Mouse (Mus musculus): ENCODE measurements at regions not wholly inside any gene's neighbourhood (a gene's known extent, or its start where the extent isn't known, plus 50 kb on each side); places are given as distances from the start of the nearest gene placed in this dataset.

DNA sequence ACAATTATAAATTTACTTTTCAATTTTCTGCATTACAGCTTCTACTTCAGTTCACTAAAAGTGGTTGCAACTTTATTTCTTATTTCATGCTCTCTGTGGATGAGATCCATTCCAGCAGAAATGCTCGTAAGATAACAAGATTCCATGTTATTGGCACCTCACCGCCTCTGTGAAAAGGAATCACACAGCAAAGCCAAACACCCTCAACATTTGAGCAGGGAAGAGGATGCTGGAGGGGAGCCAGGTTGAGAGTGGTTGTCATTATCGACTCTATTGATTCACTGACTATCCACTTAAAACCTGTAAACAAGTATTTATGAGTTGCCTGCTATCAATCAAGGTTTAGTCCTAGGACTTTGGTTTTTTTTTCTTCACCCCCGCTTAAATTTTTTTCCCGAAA lies 261.1 kb upstream of the Ccdc54 start:
- TF ChIP-seq EP300 (IDR thresholded peaks at IDR 0.05; ENCODE audit: insufficient read depth, low read depth, low read length) (no peak), CTCF (IDR thresholded peaks at IDR 0.05) (no peak)
- Histone ChIP-seq H3K4me3 (no peak overlapping the region), H3K9ac (ENCODE audit: low read depth, low read length) (no peak overlapping the region), H3K27ac (no peak overlapping the region), H3K27me3 (ENCODE audit: control insufficient read depth, insufficient read depth, low read length) (no peaks in the 10 kb centered on the region), H3K36me3 (ENCODE audit: control insufficient read depth, insufficient read depth, low read length) (no peaks in the 10 kb centered on the region), H3K4me1 (ENCODE audit: control insufficient read depth, insufficient read depth, low read length) (no peaks in the 10 kb centered on the region), H3K79me2 (replicated peaks; ENCODE audit: control insufficient read depth, insufficient read depth, low read length) (no peaks in the 10 kb centered on the region)
- WGBS: 73% methylated on average over 5 of the region's 5 CpGs
- intact Hi-C loops (cut with DNase I): no loop called here
- DNase-seq: no peak

DNA sequence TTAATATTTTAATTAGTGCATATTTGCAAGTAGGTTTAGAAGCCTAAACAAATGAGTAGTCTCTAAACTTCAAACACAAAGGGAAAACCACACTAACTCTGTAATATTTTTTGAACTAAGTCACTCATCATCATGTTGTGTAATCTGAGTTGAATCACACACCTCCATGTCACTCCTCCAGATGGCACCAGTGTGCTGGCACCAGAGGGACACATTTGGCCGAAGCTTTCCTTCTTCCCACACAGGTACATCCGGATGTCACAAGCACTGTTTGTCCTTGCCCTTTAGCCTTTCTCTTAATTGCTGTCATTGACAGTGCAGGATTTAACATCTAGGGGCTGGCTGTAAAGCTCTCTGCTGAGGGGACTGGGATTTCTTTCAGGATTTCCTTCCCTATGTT lies 256.7 kb upstream of the Ccdc54 start:
- Histone ChIP-seq H3K27me3 (ENCODE audit: control insufficient read depth, insufficient read depth, low read length) (no peaks in the 10 kb centered on the region), H3K4me3 (no peak overlapping the region), H3K79me2 (replicated peaks; ENCODE audit: control insufficient read depth, insufficient read depth, low read length) (no peaks in the 10 kb centered on the region), H3K36me3 (ENCODE audit: control insufficient read depth, insufficient read depth, low read length) (no peaks in the 10 kb centered on the region), H3K4me1 (ENCODE audit: control insufficient read depth, insufficient read depth, low read length) (no peaks in the 10 kb centered on the region), H3K9ac (ENCODE audit: low read depth, low read length) (no peak overlapping the region), H3K27ac (no peak overlapping the region)
- no peak for DNase-seq
- intact Hi-C loops (cut with DNase I): no loop called here
- TF ChIP-seq CTCF (IDR thresholded peaks at IDR 0.05) (peak; percentile 54), EP300 (IDR thresholded peaks at IDR 0.05; ENCODE audit: insufficient read depth, low read depth, low read length) (no peak), POLR2A (IDR thresholded peaks at IDR 0.05; ENCODE audit: insufficient read depth, low read depth, low read length) (no peak)
- WGBS: 33% methylated on average over 2 of the region's 2 CpGs

DNA sequence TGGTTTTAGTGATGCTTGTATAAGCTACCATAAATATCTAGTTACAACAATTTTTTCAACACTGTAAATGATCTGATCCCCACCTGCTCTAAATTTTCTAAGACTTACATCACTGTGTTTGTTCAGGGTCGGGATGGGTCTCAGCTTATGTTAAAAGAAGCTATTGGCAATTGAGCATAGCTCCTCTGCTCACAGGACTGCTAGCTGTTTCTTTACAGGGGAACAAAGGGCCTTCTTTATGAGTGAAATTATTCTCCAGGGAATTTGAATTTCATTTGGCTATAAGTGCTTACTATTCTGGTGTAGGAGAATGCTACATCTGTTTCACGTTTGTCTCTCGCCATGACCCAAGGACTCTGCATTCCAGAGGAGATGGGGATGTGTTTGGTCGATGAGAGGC lies 255.6 kb upstream of the Ccdc54 start:
- H3K79me2 ChIP-seq (replicated peaks; ENCODE audit: control insufficient read depth, insufficient read depth, low read length): no peaks in the 10 kb centered on the region
- intact Hi-C loops (cut with DNase I): no loop called here
- 59% methylated on average over 4 of the region's 4 CpGs for WGBS

DNA sequence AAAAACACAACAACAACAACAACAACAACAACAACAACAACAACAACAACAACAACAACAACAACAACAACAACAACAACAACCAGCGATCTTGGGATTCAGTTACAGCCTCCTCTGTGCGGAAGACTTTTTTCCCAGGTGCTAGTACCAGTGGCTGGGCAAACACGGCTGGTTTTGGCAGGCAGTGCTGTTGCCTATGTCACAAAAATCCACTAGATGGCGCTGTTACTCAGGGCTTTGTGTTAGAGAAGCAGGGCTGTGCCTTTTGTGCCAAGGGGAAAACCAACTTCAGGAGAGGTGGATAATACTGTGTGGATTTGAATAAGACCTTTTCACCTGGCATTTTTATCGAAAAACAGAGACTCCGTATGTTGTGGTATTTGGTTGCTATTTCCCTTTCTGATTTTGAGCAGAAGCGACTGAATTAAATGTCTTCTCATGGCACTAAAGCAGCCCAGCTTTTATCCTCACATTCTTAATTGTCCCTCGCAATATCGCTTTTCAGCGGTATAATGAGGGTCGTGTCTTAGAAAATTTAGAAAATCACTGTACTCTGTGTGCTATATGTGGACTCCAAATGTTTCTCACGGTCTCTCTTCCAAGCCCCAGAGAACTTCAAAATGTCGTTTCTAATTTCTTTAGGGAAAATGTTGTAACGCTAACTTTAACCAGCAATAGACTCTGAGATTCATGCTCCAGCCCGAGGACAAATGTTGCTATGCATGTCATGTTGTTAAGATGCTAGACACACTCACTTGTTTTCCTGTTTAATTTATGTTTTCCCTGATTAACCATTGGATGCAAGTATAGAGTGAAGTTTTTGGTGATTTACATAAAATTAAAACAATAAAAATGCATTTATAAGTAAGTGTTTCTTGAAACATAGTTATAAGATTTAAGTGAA lies 251.0 kb upstream of the Ccdc54 start:
- TF ChIP-seq CTCF (IDR thresholded peaks at IDR 0.05) (peak; percentile 81), EP300 (IDR thresholded peaks at IDR 0.05; ENCODE audit: insufficient read depth, low read depth, low read length) (no peak)
- Histone ChIP-seq H3K4me1 (ENCODE audit: control insufficient read depth, insufficient read depth, low read length) (peaks cover 1% of the 10 kb centered on the region; the same call in 1 of the 2 replicates), H3K4me3 (no peak overlapping the region), H3K79me2 (replicated peaks; ENCODE audit: control insufficient read depth, insufficient read depth, low read length) (no peaks in the 10 kb centered on the region), H3K36me3 (ENCODE audit: control insufficient read depth, insufficient read depth, low read length) (no peaks in the 10 kb centered on the region), H3K9ac (ENCODE audit: low read depth, low read length) (no peak overlapping the region), H3K27ac (no peak overlapping the region), H3K27me3 (ENCODE audit: control insufficient read depth, insufficient read depth, low read length) (no peaks in the 10 kb centered on the region)
- DNase-seq: peak; percentile 54 to 61
- 48% methylated on average over 15 of the region's 15 CpGs for WGBS
- intact Hi-C loops (cut with DNase I): loop anchor here (5.0 kb wide), 1 partner anchor 475 kb away; no protein-coding TSS in a partner anchor

More for the DNA sequence above, 255.6 kb upstream of the Ccdc54 start:
- no peaks in the 10 kb centered on the region for H3K27me3 ChIP-seq (ENCODE audit: control insufficient read depth, insufficient read depth, low read length)
- DNase-seq: no peak
- no peak overlapping the region for H3K27ac ChIP-seq
- H3K36me3 ChIP-seq (ENCODE audit: control insufficient read depth, insufficient read depth, low read length): no peaks in the 10 kb centered on the region
- no peak overlapping the region for H3K4me3 ChIP-seq
- TF ChIP-seq EP300 (IDR thresholded peaks at IDR 0.05; ENCODE audit: insufficient read depth, low read depth, low read length) (no peak), POLR2A (IDR thresholded peaks at IDR 0.05; ENCODE audit: insufficient read depth, low read depth, low read length) (no peak), CTCF (IDR thresholded peaks at IDR 0.05) (no peak)
- H3K9ac ChIP-seq (ENCODE audit: low read depth, low read length): no peak overlapping the region
- H3K4me1 ChIP-seq (ENCODE audit: control insufficient read depth, insufficient read depth, low read length): no peaks in the 10 kb centered on the region

DNA sequence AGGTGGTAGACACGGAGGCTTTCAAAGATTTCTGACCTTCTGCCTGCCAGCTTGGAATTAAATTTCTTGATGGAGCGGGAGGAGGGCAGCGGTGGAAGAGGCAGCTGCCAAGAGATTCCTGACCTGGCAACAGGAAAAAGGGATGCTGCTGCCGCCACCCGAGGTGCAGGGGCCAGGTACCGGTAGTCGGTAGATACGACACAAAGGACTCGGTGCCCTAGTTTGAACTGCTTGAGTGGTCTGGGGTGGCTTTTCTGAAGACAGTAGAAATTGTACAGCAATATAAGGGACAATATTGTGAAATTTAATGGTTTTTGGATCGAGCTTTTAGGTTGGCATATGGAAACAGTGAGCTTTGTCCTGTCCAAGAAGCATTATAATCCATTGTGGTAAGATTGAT lies 250.3 kb upstream of the Ccdc54 start:
- TF ChIP-seq EP300 (IDR thresholded peaks at IDR 0.05; ENCODE audit: insufficient read depth, low read depth, low read length): no peak
- no peak for TF ChIP-seq POLR2A (IDR thresholded peaks at IDR 0.05; ENCODE audit: insufficient read depth, low read depth, low read length)
- no peak for TF ChIP-seq CTCF (IDR thresholded peaks at IDR 0.05)
- Histone ChIP-seq H3K4me1 (ENCODE audit: control insufficient read depth, insufficient read depth, low read length) (peaks cover 1% of the 10 kb centered on the region; the same call in 1 of the 2 replicates), H3K79me2 (replicated peaks; ENCODE audit: control insufficient read depth, insufficient read depth, low read length) (no peaks in the 10 kb centered on the region), H3K36me3 (ENCODE audit: control insufficient read depth, insufficient read depth, low read length) (no peaks in the 10 kb centered on the region), H3K4me3 (no peak overlapping the region), H3K27ac (no peak overlapping the region), H3K9ac (ENCODE audit: low read depth, low read length) (no peak overlapping the region), H3K27me3 (ENCODE audit: control insufficient read depth, insufficient read depth, low read length) (no peaks in the 10 kb centered on the region)
- intact Hi-C loops (cut with DNase I): loop anchor here (5.0 kb wide), 1 partner anchor 476 kb away; no protein-coding TSS in a partner anchor
- 45% methylated on average over 10 of the region's 10 CpGs for WGBS
- DNase-seq: no peak

DNA sequence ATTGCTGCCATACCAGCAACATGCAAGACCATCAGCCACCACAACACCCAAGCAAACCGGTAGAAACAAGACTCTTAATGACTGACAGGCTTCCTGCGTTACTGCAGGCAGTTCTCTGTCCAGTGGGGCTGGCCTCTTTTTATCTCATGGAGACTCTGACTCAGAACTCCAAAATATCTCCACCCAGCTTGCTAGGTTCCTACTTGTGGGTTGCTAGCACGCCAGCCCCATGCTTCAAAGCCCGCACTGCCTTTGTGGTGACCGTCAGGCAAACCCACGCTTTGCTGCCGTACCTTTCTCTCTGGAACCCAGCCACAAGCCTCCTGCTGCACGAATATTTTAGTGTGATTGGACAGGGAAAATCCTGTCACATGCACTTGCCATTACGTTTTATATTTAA lies 248.7 kb upstream of the Ccdc54 start:
- no peak overlapping the region for H3K27ac ChIP-seq

More for the DNA sequence above, 248.7 kb upstream of the Ccdc54 start:
- WGBS: 10% methylated on average over 9 of the region's 9 CpGs
- TF ChIP-seq CTCF (IDR thresholded peaks at IDR 0.05) (0 out of 2 replicates have a peak, but pooled peaks have one; percentile 2), POLR2A (IDR thresholded peaks at IDR 0.05; ENCODE audit: insufficient read depth, low read depth, low read length) (no peak)
- peak in 1 of 2 experiments; percentile 33 for DNase-seq
- no peaks in the 10 kb centered on the region for H3K36me3 ChIP-seq (ENCODE audit: control insufficient read depth, insufficient read depth, low read length)
- no peak overlapping the region for H3K4me3 ChIP-seq
- H3K79me2 ChIP-seq (replicated peaks; ENCODE audit: control insufficient read depth, insufficient read depth, low read length): no peaks in the 10 kb centered on the region
- peaks cover 1% of the 10 kb centered on the region; the same call in 1 of the 2 replicates for H3K4me1 ChIP-seq (ENCODE audit: control insufficient read depth, insufficient read depth, low read length)
- no peaks in the 10 kb centered on the region for H3K27me3 ChIP-seq (ENCODE audit: control insufficient read depth, insufficient read depth, low read length)
- no peak overlapping the region for H3K9ac ChIP-seq (ENCODE audit: low read depth, low read length)
- intact Hi-C loops (cut with DNase I): loop anchor here (5.0 kb wide), 1 partner anchor 478 kb away; no protein-coding TSS in a partner anchor
